Mouse (Mus musculus) heart, postnatal 10 days (tissue): Measurements from ENCODE around the gene Mocs3. TPM values are rescaled to one million over a fixed set of nuclear protein-coding genes. Genes with fewer than 3 reads are reported as not detected.

Source experiments
- DNase-seq, 2 experiments: peaks; one replicate each; pipeline ENCODE4 v3.0.0; 2021
- intact Hi-C: fragments of 180-260 bp; cut with DNase I; formaldehyde crosslinking; loops from one replicate; pipeline ENCODE4 v1.15.1; 2025
- total RNA-seq, 2 experiments: library from RNA; stranded (reverse); gene quantifications; 2 replicates each; pipeline ENCODE4 v1.2.3; 2021

Mocs3 gene
- total RNA-seq, 2 experiments from 2014 or later, result 6.1 to 7.4 TPM

GRCm38 (mm10) chr2:168233286-168233685 is 2.9 kb downstream of the Mocs3 start:
- intact Hi-C loops, result no loop called here
- no peak for DNase-seq

GRCm38 (mm10) chr2:168238335-168238734 is 7.9 kb downstream of the Mocs3 start:
- DNase-seq, result no peak
- intact Hi-C loops, result no loop called here

GRCm38 (mm10) chr2:168242841-168243240 is 12.4 kb downstream of the Mocs3 start:
- DNase-seq, result no peak
- intact Hi-C loops, result no loop called here

- no peak for DNase-seq
These were observed 12.9 kb downstream of the Mocs3 start for GRCm38 (mm10) chr2:168243278-168243677.

GRCm38 (mm10) chr2:168245571-168245970 is 15.1 kb downstream of the Mocs3 start:
- intact Hi-C loops, result no loop called here
- DNase-seq, result no peak

More at GRCm38 (mm10) chr2:168243278-168243677, 12.9 kb downstream of the Mocs3 start:
- intact Hi-C loops, result no loop called here

GRCm38 (mm10) chr2:168248167-168248855 is 17.9 kb downstream of the Mocs3 start:
- DNase-seq, result no peak
- intact Hi-C loops, result no loop called here

- peak in 1 of 2 experiments; percentile 34 for DNase-seq
- intact Hi-C loops, result no loop called here
These were observed 18.4 kb downstream of the Mocs3 start for GRCm38 (mm10) chr2:168248856-168249245.

- intact Hi-C loops, result loop anchor here (1.0 to 10.0 kb wide), 2 partner anchors 195 to 375 kb away; no protein-coding TSS in a partner anchor
- DNase-seq, result peak; percentile 80 to 93
These were observed 19.8 kb downstream of the Mocs3 start for GRCm38 (mm10) chr2:168250270-168250669.

- intact Hi-C loops, result loop anchor here (10.0 kb wide), 1 partner anchor 372 kb away; no protein-coding TSS in a partner anchor
- DNase-seq, result peak in 1 of 2 experiments; percentile 18
These were observed 22.3 kb downstream of the Mocs3 start for GRCm38 (mm10) chr2:168252639-168253292.

GRCm38 (mm10) chr2:168253822-168254221 is 23.4 kb downstream of the Mocs3 start:
- DNase-seq, result no peak
- intact Hi-C loops, result loop anchor here (10.0 kb wide), 1 partner anchor 371 kb away; no protein-coding TSS in a partner anchor

- no peak for DNase-seq
These were observed 26.1 kb downstream of the Mocs3 start for GRCm38 (mm10) chr2:168256506-168256905.

GRCm38 (mm10) chr2:168257188-168257587 is 26.8 kb downstream of the Mocs3 start:
- intact Hi-C loops, result loop anchor here (10.0 kb wide), 1 partner anchor 368 kb away; no protein-coding TSS in a partner anchor
- no peak for DNase-seq

More at GRCm38 (mm10) chr2:168256506-168256905, 26.1 kb downstream of the Mocs3 start:
- intact Hi-C loops, result loop anchor here (10.0 kb wide), 1 partner anchor 368 kb away; no protein-coding TSS in a partner anchor

- intact Hi-C loops, result loop anchor here (10.0 kb wide), 1 partner anchor 366 kb away; no protein-coding TSS in a partner anchor
- DNase-seq, result peak; percentile 18 to 24
These were observed 28.6 kb downstream of the Mocs3 start for GRCm38 (mm10) chr2:168259046-168259445.

GRCm38 (mm10) chr2:168260124-168260523 is 29.7 kb downstream of the Mocs3 start:
- DNase-seq, result no peak
- intact Hi-C loops, result no loop called here

GRCm38 (mm10) chr2:168260900-168261299 is 30.5 kb downstream of the Mocs3 start:
- no peak for DNase-seq
- intact Hi-C loops, result no loop called here

GRCm38 (mm10) chr2:168268033-168268432 is 37.6 kb downstream of the Mocs3 start:
- intact Hi-C loops, result no loop called here
- peak in 1 of 2 experiments; percentile 35 for DNase-seq

- intact Hi-C loops, result loop anchor here (5.0 kb wide), 1 partner anchor 174 kb away; no protein-coding TSS in a partner anchor
- DNase-seq, result no peak
These were observed 43.0 kb downstream of the Mocs3 start for GRCm38 (mm10) chr2:168273387-168273786.

- peak; percentile 51 to 83 for DNase-seq
- intact Hi-C loops, result loop anchor here (5.0 kb wide), 1 partner anchor 173 kb away; no protein-coding TSS in a partner anchor
These were observed 44.0 kb downstream of the Mocs3 start for GRCm38 (mm10) chr2:168274374-168274935.

- DNase-seq, result peak; percentile 23 to 26
- intact Hi-C loops, result no loop called here
These were observed 50.5 kb downstream of the Mocs3 start for GRCm38 (mm10) chr2:168280729-168281581.

GRCm38 (mm10) chr2:168281582-168281981 is 51.2 kb downstream of the Mocs3 start, which contains the start of gene Kcng1:
TSS of gene Kcng1 (minus strand) at chr2:168281736.
- intact Hi-C loops, result no loop called here

More at GRCm38 (mm10) chr2:168281582-168281981, 51.2 kb downstream of the Mocs3 start, which contains the start of gene Kcng1:
- DNase-seq, result no peak
